Mouse (Mus musculus) bone marrow, adult 2 months (tissue): ENCODE data around the gene Rab5a. TPM values are rescaled to one million over a fixed set of nuclear protein-coding genes. Genes with fewer than 3 reads are reported as not detected.

Source experiments
- H3K27ac ChIP-seq: fragments of 200-500 bp; 2 replicates; pipeline ENCODE4 v1.5.1; 2012; ENCODE audit warnings: low read depth, mild to moderate bottlenecking, control low read depth, inconsistent platforms, low read length; ENCODE audit not compliant: control insufficient read depth, poor library complexity, insufficient read depth
- H3K4me1 ChIP-seq: fragments of 200-500 bp; 2 replicates; pipeline ENCODE4 v1.6.1; 2011; ENCODE audit warnings: low read length; ENCODE audit not compliant: control insufficient read depth, insufficient read depth
- H3K4me3 ChIP-seq: fragments of 200-500 bp; replicated peaks from 2 replicates; pipeline ENCODE3; 2011; ENCODE audit warnings: mild to moderate bottlenecking, low read depth, low read length, control low read depth; ENCODE audit not compliant: control insufficient read depth
- CTCF ChIP-seq: fragments of 200-500 bp; IDR thresholded peaks from 2 replicates; pipeline ENCODE4 v1.5.1; 2011; ENCODE audit warnings: low read length, control low read depth; ENCODE audit not compliant: control insufficient read depth, insufficient read depth
- POLR2A ChIP-seq: fragments of 200-500 bp; IDR thresholded peaks from 2 replicates; pipeline ENCODE4 v1.6.1; 2011; ENCODE audit warnings: low read depth, mild to moderate bottlenecking, control low read depth, low read length, borderline replicate concordance; ENCODE audit not compliant: control insufficient read depth
- WGBS: fragments of 180-500 bp; shearing (Covaris S2); methylation state at CpG from one replicate; pipeline ENCODE4 v1.1.7; 2018; 5-methylcytosine and 5-hydroxymethylcytosine counted together
- polyA plus RNA-seq: library from polyadenylated mRNA; stranded (reverse); fragments of >200 nt; gene quantifications from 2 replicates; pipeline ENCODE4 v1.2.4, GENCODE M21; 2011; ENCODE audit warnings: low replicate concordance; ENCODE audit not compliant: missing spikeins, insufficient read depth, insufficient read length

Gene Rab5a
- polyA plus RNA-seq, 1 experiment: 23.3 TPM

- H3K27ac ChIP-seq: peak overlapping the region; percentile 99
- TF ChIP-seq CTCF (no peak), POLR2A (no peak)
- 16% methylated on average over 15 of the region's 15 CpGs for WGBS
- H3K4me3 ChIP-seq: peak overlapping the region; percentile 82
- peaks cover 2% of the 10 kb centered on the region for H3K4me1 ChIP-seq
These were observed 772 bp upstream of the Rab5a start for GRCm38 (mm10) chr17:53478066-53478857.

GRCm38 (mm10) chr17:53479604-53480041 lies 589 bp downstream of the Rab5a start:
- TF ChIP-seq POLR2A: no peak
- no peak for TF ChIP-seq CTCF
- peak overlapping the region; percentile 99 for H3K27ac ChIP-seq
- H3K4me3 ChIP-seq: peak overlapping the region; percentile 82
- peaks cover 2% of the 10 kb centered on the region for H3K4me1 ChIP-seq
- WGBS: under 1% methylated on average over 33 of the region's 33 CpGs

DNA sequence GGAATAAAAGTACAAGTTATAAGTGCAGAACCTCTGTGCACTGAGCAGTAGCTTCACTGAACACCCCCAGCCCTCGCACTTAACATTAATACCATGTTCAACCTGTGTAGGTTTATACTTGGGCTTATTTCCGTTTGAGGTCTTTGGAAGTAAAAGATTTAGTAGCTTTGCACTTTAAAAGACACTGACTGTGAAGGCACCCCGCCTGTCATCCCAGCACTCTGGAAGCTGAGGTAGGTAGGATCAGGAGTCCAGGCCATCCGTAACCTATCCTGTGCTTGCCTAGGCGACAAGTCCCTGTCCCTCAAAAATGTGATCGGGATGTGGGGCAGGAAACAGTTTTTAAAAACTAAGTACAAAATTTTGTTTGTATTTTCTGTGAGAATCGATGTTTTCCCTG lies 1.4 kb downstream of the Rab5a start:
- Histone ChIP-seq H3K4me1 (peaks cover 2% of the 10 kb centered on the region), H3K27ac (no peak overlapping the region), H3K4me3 (peak overlapping the region; percentile 60)
- TF ChIP-seq POLR2A: no peak
- no peak for TF ChIP-seq CTCF
- WGBS: 57% methylated on average over 7 of the region's 7 CpGs

DNA sequence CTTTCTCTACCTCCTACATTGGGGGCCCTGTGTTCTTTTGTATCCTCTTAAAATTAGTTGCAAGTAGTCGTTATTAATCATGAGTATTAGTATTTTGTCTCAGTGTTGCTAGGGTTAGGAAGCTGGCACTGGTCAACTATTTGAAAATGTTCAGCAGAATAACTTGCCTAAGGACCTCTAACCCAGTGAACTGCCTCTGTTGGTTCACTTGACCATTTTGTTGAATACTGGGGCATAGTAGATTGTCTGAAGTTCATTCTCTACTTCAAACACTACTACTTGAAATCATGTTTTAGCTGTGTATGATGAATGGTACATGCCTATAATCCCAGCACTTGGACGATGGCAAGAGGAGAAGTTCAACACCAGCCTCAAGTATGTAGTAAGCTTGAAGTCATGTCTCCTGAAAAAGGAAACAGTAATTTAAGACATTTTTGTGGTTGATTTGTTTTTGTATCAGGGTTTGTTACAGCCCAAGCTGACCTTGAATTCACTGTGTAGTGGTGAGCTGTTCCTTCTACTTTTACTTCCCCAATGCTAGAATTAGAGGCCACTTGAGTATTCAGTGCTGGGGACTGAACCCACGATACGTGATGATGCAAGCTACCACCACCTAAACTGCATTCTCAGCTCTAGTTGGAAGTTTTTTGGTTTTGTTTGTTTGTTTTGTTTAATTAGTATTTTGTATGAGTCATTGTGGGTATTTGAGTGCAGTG lies 9.4 kb downstream of the Rab5a start:
- 35% methylated on average over 4 of the region's 4 CpGs for WGBS
- H3K4me3 ChIP-seq: no peak overlapping the region
- no peak overlapping the region for H3K27ac ChIP-seq
- H3K4me1 ChIP-seq: no peaks in the 10 kb centered on the region
- TF ChIP-seq CTCF (no peak), POLR2A (no peak)

DNA sequence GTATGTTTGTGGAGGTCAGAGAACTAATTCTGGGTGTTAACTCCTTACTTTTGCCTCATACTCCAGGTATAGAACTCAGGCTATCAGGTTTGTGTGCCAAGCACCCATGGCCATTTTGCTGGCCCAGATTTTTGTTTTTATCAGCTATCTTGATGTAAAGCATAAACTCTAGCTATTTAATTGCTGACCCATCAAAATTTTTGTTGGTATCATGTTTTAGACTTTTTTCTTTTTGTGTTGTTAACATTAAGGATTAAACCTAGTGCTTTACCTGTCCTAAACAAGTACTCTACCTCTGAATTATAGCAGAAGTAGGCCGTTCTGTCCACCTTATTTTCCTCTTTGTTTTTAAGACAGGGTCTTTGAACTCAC lies 10.0 kb downstream of the Rab5a start:
- Histone ChIP-seq H3K27ac (no peak overlapping the region), H3K4me3 (no peak overlapping the region), H3K4me1 (no peaks in the 10 kb centered on the region)
- 92% methylated on average over 1 of the region's 1 CpGs for WGBS
- TF ChIP-seq CTCF (no peak), POLR2A (no peak)

GRCm38 (mm10) chr17:53502966-53503365 lies 23.9 kb downstream of the Rab5a start:
- 94% methylated on average over 2 of the region's 2 CpGs for WGBS
- Histone ChIP-seq H3K27ac (no peak overlapping the region), H3K4me3 (no peak overlapping the region), H3K4me1 (no peaks in the 10 kb centered on the region)
- TF ChIP-seq POLR2A (no peak), CTCF (no peak)

DNA sequence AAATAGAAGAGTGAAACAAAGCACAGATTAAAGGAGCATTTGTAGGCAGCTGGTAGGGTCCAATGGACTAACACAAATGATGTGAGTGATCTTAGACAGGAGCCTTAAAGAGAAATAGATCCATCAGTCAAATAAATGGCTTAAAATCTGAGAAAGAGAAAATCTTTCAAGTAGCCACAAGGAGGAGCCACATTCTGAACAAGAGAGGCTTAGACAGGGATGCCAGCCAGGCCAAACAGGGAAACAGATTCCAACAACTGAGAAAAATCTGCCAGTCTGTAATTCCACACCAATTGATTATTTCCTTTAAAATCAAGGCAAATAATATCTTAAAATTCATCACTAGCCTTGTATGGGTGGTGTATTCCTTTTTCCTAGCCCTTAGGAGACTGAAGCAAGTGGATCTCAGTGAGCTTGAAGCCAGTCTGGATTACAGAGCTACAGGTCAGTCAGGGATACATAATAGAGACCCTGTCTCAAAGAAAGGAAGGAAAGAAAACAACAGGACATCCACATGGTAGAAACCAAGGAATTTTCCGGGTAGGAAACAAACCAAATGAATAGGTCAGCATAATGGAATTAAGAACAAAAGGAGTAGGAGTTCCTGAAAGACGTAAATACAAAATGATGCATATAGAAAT lies 33.4 kb downstream of the Rab5a start:
- TF ChIP-seq POLR2A (no peak), CTCF (no peak)
- Histone ChIP-seq H3K4me3 (no peak overlapping the region), H3K4me1 (no peaks in the 10 kb centered on the region), H3K27ac (no peak overlapping the region)
- WGBS: 87% methylated on average over 2 of the region's 2 CpGs

GRCm38 (mm10) chr17:53519364-53519763 lies 40.3 kb downstream of the Rab5a start:
- no peaks in the 10 kb centered on the region for H3K4me1 ChIP-seq
- H3K27ac ChIP-seq: no peak overlapping the region
- no peak for TF ChIP-seq CTCF
- no peak for TF ChIP-seq POLR2A
- no peak overlapping the region for H3K4me3 ChIP-seq
